Mouse (Mus musculus): ENCODE results near the gene Inpp4b.

GRCm38 (mm10) chr8:82157928-82158327 is 815.6 kb downstream of the Inpp4b start:
- TF ChIP-seq CTCF (IDR thresholded peaks at IDR 0.05; ENCODE audit: borderline replicate concordance, extremely low read depth, insufficient read depth, insufficient read length), result no peak
- TF ChIP-seq POLR2A (IDR thresholded peaks at IDR 0.05; ENCODE audit: borderline replicate concordance, extremely low read depth, insufficient read depth, insufficient read length, poor library complexity, severe bottlenecking), result no peak
